Mouse (Mus musculus) heart, adult 2 months (tissue): Measurements from ENCODE around the gene Cela1.

Experiments
- CTCF ChIP-seq: fragments of 200-600 bp; IDR thresholded peaks from 2 replicates; pipeline ENCODE4 v1.8.1; 2022; ENCODE audit warnings: antibody characterized with exemption, mild to moderate bottlenecking, moderate library complexity
- EP300 ChIP-seq: fragments of 200-500 bp; IDR thresholded peaks from 2 replicates; pipeline ENCODE4 v1.6.1; 2011; ENCODE audit warnings: low read depth, low read length, control low read depth; ENCODE audit not compliant: insufficient read depth

GRCm38 (mm10) chr15:100708433-100709078, 20.8 kb upstream of the Cela1 start:
- no peak for TF ChIP-seq EP300
- no peak for TF ChIP-seq CTCF
